Mouse (Mus musculus) ovary, postnatal 36 days (tissue): ENCODE data around the gene Terb1.
A peak's percentile ranks its signal among the peaks of the same experiment; 100 is the strongest.

Experiments used
- DNase-seq: peaks from one replicate; pipeline ENCODE4 v3.0.0; 2022; ENCODE audit warnings: low spot score, mixed read lengths

Terb1 gene

GRCm38 (mm10) chr8:104448796-104449195, 60.9 kb downstream of the Terb1 start:
- no peak for DNase-seq

- no peak for DNase-seq
Measured at GRCm38 (mm10) chr8:104446016-104446415, 63.7 kb downstream of the Terb1 start.

- no peak for DNase-seq
Measured at GRCm38 (mm10) chr8:104445248-104445647, 64.5 kb downstream of the Terb1 start.

- no peak for DNase-seq
Measured at GRCm38 (mm10) chr8:104443125-104443679, 66.5 kb downstream of the Terb1 start.

GRCm38 (mm10) chr8:104442299-104443124, 67.2 kb downstream of the Terb1 start, which contains the start of gene Dync1li2:
Gene Dync1li2 (minus strand): TSS chr8:104443047.
- peak; percentile 94 for DNase-seq

GRCm38 (mm10) chr8:104441613-104442012, 68.1 kb downstream of the Terb1 start:
- DNase-seq: no peak

- no peak for DNase-seq
Measured at GRCm38 (mm10) chr8:104439461-104439860, 70.2 kb downstream of the Terb1 start.

GRCm38 (mm10) chr8:104437494-104438135, 72.1 kb downstream of the Terb1 start:
- DNase-seq: no peak

- no peak for DNase-seq
Measured at GRCm38 (mm10) chr8:104436591-104436990, 73.1 kb downstream of the Terb1 start.

- DNase-seq: peak; percentile 91
Measured at GRCm38 (mm10) chr8:104436038-104436437, 73.7 kb downstream of the Terb1 start.

GRCm38 (mm10) chr8:104434826-104435354, 74.8 kb downstream of the Terb1 start:
- DNase-seq: no peak

GRCm38 (mm10) chr8:104434275-104434674, 75.4 kb downstream of the Terb1 start:
- DNase-seq: peak; percentile 37

- no peak for DNase-seq
Measured at GRCm38 (mm10) chr8:104433191-104433842, 76.4 kb downstream of the Terb1 start.

GRCm38 (mm10) chr8:104432656-104433055, 77.1 kb downstream of the Terb1 start:
- no peak for DNase-seq

- DNase-seq: no peak
Measured at GRCm38 (mm10) chr8:104430230-104430629, 79.5 kb downstream of the Terb1 start.

- DNase-seq: no peak
Measured at GRCm38 (mm10) chr8:104427703-104428102, 82.0 kb downstream of the Terb1 start.

GRCm38 (mm10) chr8:104422313-104422712, 87.4 kb downstream of the Terb1 start:
- DNase-seq: no peak

GRCm38 (mm10) chr8:104416022-104416421, 93.7 kb downstream of the Terb1 start:
- no peak for DNase-seq

GRCm38 (mm10) chr8:104414204-104414603, 95.5 kb downstream of the Terb1 start:
- DNase-seq: no peak

GRCm38 (mm10) chr8:104413770-104414169, 95.9 kb downstream of the Terb1 start:
- DNase-seq: no peak

- DNase-seq: no peak
Measured at GRCm38 (mm10) chr8:104412805-104413532, 96.7 kb downstream of the Terb1 start.
